Mouse (Mus musculus) CH12.LX (cell line): Measurements from ENCODE around the gene Fkbp14.

ENCODE experiments used
- CHD1 ChIP-seq: IDR thresholded peaks from 2 replicates; pipeline ENCODE4 v1.6.1; 2012; ENCODE audit warnings: low read depth, low read length, improper control_type of control experiment, inconsistent platforms
- CTCF ChIP-seq, 2 experiments: IDR thresholded peaks in 1 of 2; conservative IDR thresholded peaks in 1 of 2; 2 replicates each; pipeline ENCODE4 v1.5.1; 2011 to 2012; ENCODE audit warnings: low read depth in 2 of 2, low read length in 2 of 2, improper control_type of control experiment in 1 of 2, inconsistent platforms in 1 of 2, mild to moderate bottlenecking in 1 of 2, moderate library complexity in 1 of 2
- E2F4 ChIP-seq: IDR thresholded peaks from 2 replicates; pipeline ENCODE4 v1.6.1; 2011; ENCODE audit warnings: low read depth, low read length, improper control_type of control experiment; ENCODE audit not compliant: insufficient replicate concordance
- EP300 ChIP-seq: IDR thresholded peaks from 2 replicates; pipeline ENCODE4 v1.6.1; 2011; ENCODE audit warnings: low read length, improper control_type of control experiment
- IRF4 ChIP-seq: IDR thresholded peaks from 2 replicates; pipeline ENCODE4 v1.6.1; 2014; ENCODE audit warnings: low read depth, mild to moderate bottlenecking, inconsistent platforms, low read length, improper control_type of control experiment
- JUND ChIP-seq: conservative IDR thresholded peaks from 2 replicates; pipeline ENCODE4 v1.6.1; 2011; ENCODE audit warnings: low read depth, low read length, improper control_type of control experiment
- MAFK ChIP-seq: IDR thresholded peaks from 2 replicates; pipeline ENCODE4 v1.6.1; 2011; ENCODE audit warnings: low read length, improper control_type of control experiment; ENCODE audit not compliant: insufficient replicate concordance
- MAZ ChIP-seq: IDR thresholded peaks from 2 replicates; pipeline ENCODE4 v1.6.1; 2012; ENCODE audit warnings: low read depth, mild to moderate bottlenecking, inconsistent platforms, low read length, improper control_type of control experiment, moderate library complexity
- MXI1 ChIP-seq: IDR thresholded peaks from 2 replicates; pipeline ENCODE4 v1.6.1; 2011; ENCODE audit warnings: mild to moderate bottlenecking, low read depth, low read length, improper control_type of control experiment
- NELFE ChIP-seq: IDR thresholded peaks from 2 replicates; pipeline ENCODE4 v1.6.1; 2011; ENCODE audit warnings: low read depth, low read length, improper control_type of control experiment
- POLR2AphosphoS2 ChIP-seq: IDR thresholded peaks from 2 replicates; pipeline ENCODE4 v1.6.1; 2011; ENCODE audit warnings: low read depth, low read length, improper control_type of control experiment
- TCF12 ChIP-seq: IDR thresholded peaks from 2 replicates; pipeline ENCODE4 v1.6.1; 2014; ENCODE audit warnings: low read depth, mild to moderate bottlenecking, inconsistent platforms, low read length, improper control_type of control experiment
- ZNF384 ChIP-seq: IDR thresholded peaks from 2 replicates; pipeline ENCODE4 v1.6.1; 2012; ENCODE audit warnings: low read depth, low read length, improper control_type of control experiment, inconsistent platforms

DNA sequence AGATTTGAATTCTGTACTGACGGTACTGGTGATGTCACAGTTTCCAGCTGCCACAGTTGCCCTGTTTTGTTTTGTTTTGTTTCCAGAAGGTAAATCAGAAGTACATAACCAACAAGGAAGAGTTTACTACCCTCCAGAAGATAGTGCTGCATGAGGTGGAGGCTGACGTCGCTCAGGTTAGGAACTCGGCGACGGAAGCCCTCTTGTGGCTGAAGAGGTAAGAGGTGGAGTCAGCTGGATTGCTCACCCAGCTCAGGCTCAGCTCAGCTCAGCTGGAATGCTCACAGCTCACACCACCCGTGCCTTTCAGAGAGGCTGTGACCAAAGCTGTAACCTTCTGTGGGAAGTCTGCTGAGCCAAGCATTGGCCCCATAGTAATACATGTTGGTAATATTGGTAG lies 32.6 kb upstream of the Fkbp14 start:
- TF ChIP-seq CTCF (conservative IDR thresholded peaks at IDR 0.05 in 1 of 2, IDR thresholded peaks at IDR 0.05 in 1 of 2; ENCODE audit: low read depth in 2 of 2, low read length in 2 of 2) (peak in 1 of 2 experiments; percentile 55; a peak in 2 of 4 replicates), JUND (no peak), EP300 (no peak), TCF12 (no peak), CHD1 (no peak), IRF4 (no peak), NELFE (no peak), ZNF384 (no peak), MAZ (no peak), POLR2AphosphoS2 (no peak), MAFK (no peak), E2F4 (no peak), MXI1 (no peak)
